Mouse (Mus musculus) spleen, adult 2 months (tissue): Measurements from ENCODE around the gene Sord. TPM values are rescaled to one million over a fixed set of nuclear protein-coding genes. Genes with fewer than 3 reads are reported as not detected.

Source experiments
- DNase-seq, 2 experiments: peaks; one replicate each; pipeline versions ENCODE4 v3.0.0 to v3.0.0-alpha.2; 2012 to 2021; ENCODE audit warnings: low spot score in 2 of 2, low read depth in 1 of 2
- H3K27ac ChIP-seq: fragments of 200-500 bp; 2 replicates; pipeline ENCODE4 v1.5.1; 2012; ENCODE audit warnings: low read length, inconsistent platforms; ENCODE audit not compliant: insufficient read depth
- H3K27me3 ChIP-seq: fragments of 200-500 bp; 2 replicates; pipeline ENCODE4 v1.6.1; 2012; ENCODE audit warnings: mild to moderate bottlenecking, moderate library complexity, low read length, inconsistent platforms; ENCODE audit not compliant: control insufficient read depth, insufficient read depth
- H3K36me3 ChIP-seq: fragments of 200-500 bp; 2 replicates; pipeline ENCODE4 v1.6.1; 2012; ENCODE audit warnings: mild to moderate bottlenecking, low read length, inconsistent platforms; ENCODE audit not compliant: control insufficient read depth, insufficient read depth
- H3K4me1 ChIP-seq: fragments of 200-500 bp; 2 replicates; pipeline ENCODE4 v1.6.1; 2011; ENCODE audit warnings: inconsistent platforms; ENCODE audit not compliant: control insufficient read depth, insufficient read depth, insufficient read length
- H3K4me3 ChIP-seq: fragments of 200-500 bp; 2 replicates; pipeline ENCODE4 v1.5.1; 2011; ENCODE audit warnings: mild to moderate bottlenecking, inconsistent platforms; ENCODE audit not compliant: insufficient read depth, insufficient read length; ENCODE audit errors: extremely low read depth
- CTCF ChIP-seq: fragments of 200-500 bp; IDR thresholded peaks from 2 replicates; pipeline ENCODE4 v1.5.1; 2011; ENCODE audit warnings: mild to moderate bottlenecking, inconsistent platforms; ENCODE audit not compliant: insufficient read depth, insufficient read length, insufficient replicate concordance; ENCODE audit errors: extremely low read depth
- POLR2A ChIP-seq: fragments of 200-500 bp; IDR thresholded peaks from 2 replicates; pipeline ENCODE4 v1.6.1; 2011; ENCODE audit warnings: low read depth, low read length, inconsistent platforms
- WGBS: fragments of 180-500 bp; shearing (Covaris S2); methylation state at CpG from one replicate; pipeline ENCODE4 v1.1.7; 2018; 5-methylcytosine and 5-hydroxymethylcytosine counted together
- polyA plus RNA-seq: library from polyadenylated mRNA; depleted of rRNA; stranded (reverse); fragments of >200 nt; gene quantifications from 2 replicates; pipeline ENCODE4 v1.2.3, GENCODE M21; 2012; rRNA removed

Gene Sord
- polyA plus RNA-seq: 6.8 and 6.9 TPM in 2 replicates

DNA sequence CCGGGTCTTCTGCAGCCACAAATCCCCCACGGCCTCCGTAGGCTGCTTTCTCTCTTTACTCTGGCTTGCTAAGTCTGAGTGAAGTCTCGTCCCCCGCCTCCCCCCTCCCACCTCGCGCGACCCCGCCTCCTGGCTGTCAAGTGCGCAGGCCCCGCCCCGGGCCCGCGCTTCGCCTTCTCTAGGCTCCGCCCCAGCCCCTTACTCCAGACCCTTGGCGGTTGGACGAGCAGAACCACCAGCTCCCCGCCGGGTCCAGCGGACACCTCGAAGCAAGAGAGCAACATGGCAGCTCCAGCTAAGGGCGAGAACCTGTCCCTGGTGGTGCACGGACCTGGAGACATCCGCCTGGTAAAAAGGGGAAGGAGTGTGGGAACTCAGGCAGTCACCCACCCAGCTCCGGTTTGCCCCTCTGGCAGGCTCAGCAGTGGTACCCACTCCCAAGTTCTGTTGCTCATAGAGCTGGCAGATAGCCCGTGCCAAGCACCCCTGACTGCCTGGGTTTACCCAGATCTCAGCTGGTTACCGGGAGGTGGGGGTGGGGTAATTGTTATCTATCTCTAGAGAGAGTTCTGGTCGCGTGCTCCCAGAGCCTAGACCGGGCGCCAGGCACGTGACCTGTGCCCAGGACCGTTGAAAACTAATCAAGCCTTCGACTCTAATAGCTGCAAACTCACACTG, at the start of gene Sord:
Sord (plus strand) TSS at position 139 of the 678 bp plus-strand sequence.
- no peaks in the 10 kb centered on the region for H3K27me3 ChIP-seq
- no peak for TF ChIP-seq CTCF
- no peak for TF ChIP-seq POLR2A
- WGBS: 1% methylated on average over 35 of the region's 35 CpGs

GRCm38 (mm10) chr2:122185086-122185485, 49.5 kb upstream of the Sord start:
- H3K27me3 ChIP-seq: no peaks in the 10 kb centered on the region
- 52% methylated on average over 4 of the region's 4 CpGs for WGBS
- no peak overlapping the region for H3K27ac ChIP-seq
- H3K4me1 ChIP-seq: peaks cover 3% of the 10 kb centered on the region; the same call in 1 of the 2 replicates
- no peaks in the 10 kb centered on the region for H3K36me3 ChIP-seq
- no peak for DNase-seq
- H3K4me3 ChIP-seq: no peak overlapping the region
- TF ChIP-seq CTCF (no peak), POLR2A (no peak)

More for the DNA sequence above, at the start of gene Sord:
- Histone ChIP-seq H3K4me1 (no peaks in the 10 kb centered on the region), H3K27ac (0 out of 2 replicates have a peak within 1 kb of the TSS, but pooled peaks have one; percentile 11), H3K36me3 (no peaks in the 10 kb centered on the region), H3K4me3 (peak within 1 kb of the TSS; percentile 78)
- DNase-seq: peak; percentile 26 to 57

DNA sequence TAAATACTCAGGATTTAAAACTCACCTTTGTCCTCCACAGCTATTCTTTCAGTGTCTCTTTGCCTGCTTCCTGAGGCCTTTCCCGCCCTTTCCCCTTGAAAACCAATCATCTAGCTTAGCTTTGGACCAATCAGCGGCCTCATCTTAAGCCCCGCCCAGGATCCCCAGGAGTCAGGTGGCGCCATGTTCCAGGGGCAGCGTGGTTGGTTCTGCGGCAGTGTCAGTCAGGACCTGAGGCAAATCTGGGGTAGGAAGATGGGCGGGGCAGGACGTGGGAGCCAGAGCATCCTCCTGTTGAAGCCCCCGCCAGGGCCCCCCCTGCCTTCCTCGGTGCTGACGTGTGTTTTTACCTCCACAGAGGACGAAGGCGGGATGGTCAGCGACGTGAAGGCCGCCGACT, 48.4 kb upstream of the Sord start, which contains the start of the genes Patl2 and Terb2:
Patl2 (minus strand) TSS at position 84 of the 400 bp plus-strand sequence.
Terb2 (plus strand) TSS at position 167 of the 400 bp plus-strand sequence.
- Histone ChIP-seq H3K36me3 (no peaks in the 10 kb centered on the region), H3K4me3 (no peak within 1 kb of the TSS), H3K27me3 (no peaks in the 10 kb centered on the region), H3K27ac (no peak within 1 kb of the TSS), H3K4me1 (no peaks in the 10 kb centered on the region)
- WGBS: 92% methylated on average over 17 of the region's 17 CpGs
- DNase-seq: no peak
- TF ChIP-seq CTCF (no peak), POLR2A (no peak)

DNA sequence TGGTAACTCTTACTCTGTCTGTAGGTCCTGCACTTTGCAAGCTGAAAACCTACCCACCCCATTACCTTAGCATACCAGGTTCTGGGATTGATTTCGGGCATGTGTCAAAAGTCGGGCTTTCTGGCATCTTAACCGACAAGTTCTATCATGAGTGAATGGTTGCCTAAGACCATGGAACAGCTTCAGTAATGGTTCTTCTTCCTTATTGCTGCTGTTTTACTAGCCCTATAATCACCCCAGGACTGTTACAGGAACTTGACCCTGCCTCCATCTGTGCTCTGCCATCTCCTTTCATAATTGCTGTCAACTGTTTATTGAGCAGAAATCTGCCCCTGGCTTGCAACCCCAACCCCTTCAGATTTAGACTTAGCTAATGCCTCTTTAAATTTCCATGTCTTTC, 47.8 kb upstream of the Sord start:
- no peaks in the 10 kb centered on the region for H3K36me3 ChIP-seq
- no peaks in the 10 kb centered on the region for H3K27me3 ChIP-seq
- no peak for DNase-seq
- no peak for TF ChIP-seq CTCF
- TF ChIP-seq POLR2A: no peak
- no peaks in the 10 kb centered on the region for H3K4me1 ChIP-seq
- H3K27ac ChIP-seq: no peak overlapping the region
- WGBS: 91% methylated on average over 3 of the region's 3 CpGs
- no peak overlapping the region for H3K4me3 ChIP-seq

- Histone ChIP-seq H3K4me3 (no peak overlapping the region), H3K27ac (no peak overlapping the region), H3K27me3 (no peaks in the 10 kb centered on the region), H3K4me1 (no peaks in the 10 kb centered on the region), H3K36me3 (no peaks in the 10 kb centered on the region)
- no peak for DNase-seq
- TF ChIP-seq POLR2A: no peak
- no peak for TF ChIP-seq CTCF
- WGBS: 71% methylated on average over 3 of the region's 3 CpGs
These were observed 42.7 kb upstream of the Sord start for GRCm38 (mm10) chr2:122191849-122192248.

DNA sequence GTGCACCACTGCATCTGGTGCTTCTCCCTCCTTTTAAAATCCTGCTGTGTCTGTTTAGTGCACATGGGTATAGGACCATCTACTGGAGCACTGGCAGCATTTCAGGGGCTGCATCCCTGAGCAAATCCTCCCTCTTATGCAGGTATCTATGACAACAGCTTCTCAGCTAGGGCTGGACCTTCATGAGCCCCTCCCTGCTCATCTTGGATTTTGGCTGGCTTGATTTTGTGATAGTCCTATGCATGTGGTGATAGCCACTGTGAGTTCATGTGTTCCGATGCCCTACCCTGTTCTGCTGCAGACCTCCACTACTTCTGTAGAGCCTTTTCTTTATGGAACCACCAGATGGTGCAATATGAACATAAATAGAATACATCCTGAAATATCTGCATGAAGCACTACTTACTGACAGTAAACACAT, 40.0 kb upstream of the Sord start:
- whole genome bisulfite sequencing: 38% methylated on average over 1 of the region's 1 CpGs

DNA sequence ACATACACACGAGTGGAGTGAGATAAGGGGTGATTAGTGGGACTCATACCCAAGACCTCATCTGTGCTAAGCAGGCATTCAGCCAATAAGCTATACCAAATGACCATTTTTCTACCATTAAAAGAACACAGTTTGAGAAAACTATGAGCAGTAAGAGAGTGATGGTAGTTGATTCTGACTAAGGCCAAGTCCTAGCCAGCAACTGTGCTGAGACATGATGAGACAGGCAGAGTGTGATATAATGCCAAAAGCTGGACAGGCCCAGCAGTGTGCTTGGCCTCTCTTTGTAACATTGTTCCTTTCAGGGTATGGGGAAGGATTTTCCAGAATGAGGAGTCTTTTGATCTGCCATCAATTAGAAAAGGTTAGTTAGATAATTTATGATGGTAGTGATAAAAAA, 33.0 kb upstream of the Sord start:
- WGBS: 94% methylated on average over 1 of the region's 1 CpGs
- no peaks in the 10 kb centered on the region for H3K36me3 ChIP-seq
- TF ChIP-seq CTCF (no peak), POLR2A (no peak)
- DNase-seq: no peak
- no peaks in the 10 kb centered on the region for H3K27me3 ChIP-seq
- H3K4me1 ChIP-seq: no peaks in the 10 kb centered on the region
- H3K27ac ChIP-seq: no peak overlapping the region
- no peak overlapping the region for H3K4me3 ChIP-seq

More for the DNA sequence above, 40.0 kb upstream of the Sord start:
- Histone ChIP-seq H3K27me3 (no peaks in the 10 kb centered on the region), H3K4me1 (no peaks in the 10 kb centered on the region), H3K36me3 (no peaks in the 10 kb centered on the region), H3K27ac (no peak overlapping the region), H3K4me3 (no peak overlapping the region)
- TF ChIP-seq POLR2A (no peak), CTCF (no peak)
- DNase-seq: peak in 1 of 2 experiments; percentile 14
